Mouse (Mus musculus) regulatory T cell (primary cell): Measurements from ENCODE around the gene Aven.

Experiments used
- in situ Hi-C: fragments of 300-600 bp; cut with MboI, MseI; formaldehyde crosslinking; loops from one replicate; pipeline ENCODE4 v1.15.1; 2025; ENCODE audit warnings: high pct_unique_total_duplicates

Gene Aven

DNA sequence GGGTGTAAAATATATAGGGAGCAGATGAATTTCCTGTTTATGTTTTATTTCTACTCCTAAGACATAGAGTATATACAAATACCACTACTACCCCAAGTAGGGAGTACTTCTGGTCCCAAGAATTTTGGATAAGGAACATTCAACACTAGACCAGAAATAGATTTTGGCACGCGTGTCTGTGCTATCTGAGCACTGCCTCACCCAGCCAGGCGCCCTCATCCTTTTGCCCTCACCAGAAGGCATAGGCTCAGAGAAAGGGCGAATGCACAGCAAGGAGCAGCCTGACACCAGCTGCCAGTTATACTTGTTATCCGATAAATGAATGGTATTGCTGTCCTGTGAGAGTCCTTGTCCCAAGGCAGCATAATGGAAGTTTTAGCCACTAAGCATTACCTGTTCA is 144.4 kb downstream of the Aven start:
- in situ Hi-C loops = no loop called here

DNA sequence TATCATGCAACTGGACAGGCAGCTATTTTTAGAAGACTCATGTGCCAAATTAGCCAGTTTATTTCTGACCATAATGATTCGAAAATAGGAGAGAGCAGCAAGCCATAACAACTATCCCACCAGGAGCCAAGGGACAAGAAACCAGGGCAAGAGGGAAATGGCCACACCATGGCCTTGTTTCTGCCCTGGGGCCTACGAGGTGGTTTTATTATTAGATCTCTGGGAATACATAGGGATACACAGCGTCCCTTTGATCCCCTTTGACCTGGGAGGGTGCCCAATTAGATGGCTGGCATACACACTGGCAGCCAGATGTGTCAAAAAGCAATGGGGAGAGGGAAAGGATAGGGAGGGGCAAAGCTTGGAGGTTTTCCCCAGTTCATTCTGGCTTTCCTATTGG is 161.1 kb downstream of the Aven start:
- in situ Hi-C loops = no loop called here

DNA sequence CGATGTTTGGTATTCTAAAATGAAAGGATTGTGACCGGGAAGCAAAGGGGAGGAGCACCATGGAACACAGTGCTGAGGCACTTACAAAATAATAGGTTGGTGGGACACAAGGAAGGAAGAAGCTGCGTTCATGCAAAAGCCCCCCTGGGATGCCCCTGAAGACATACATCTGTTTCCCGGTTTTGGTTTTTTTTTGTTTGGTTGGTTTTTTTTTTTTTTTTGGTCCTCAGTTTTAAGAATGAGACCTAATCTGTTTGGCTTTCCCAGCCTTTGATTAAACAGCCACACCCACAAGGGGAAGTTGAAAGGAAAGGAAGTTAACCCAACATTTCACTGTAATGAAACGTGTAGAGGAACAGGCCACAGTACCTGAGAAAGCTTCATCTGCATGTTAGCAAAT is 163.4 kb downstream of the Aven start:
- in situ Hi-C loops = no loop called here

DNA sequence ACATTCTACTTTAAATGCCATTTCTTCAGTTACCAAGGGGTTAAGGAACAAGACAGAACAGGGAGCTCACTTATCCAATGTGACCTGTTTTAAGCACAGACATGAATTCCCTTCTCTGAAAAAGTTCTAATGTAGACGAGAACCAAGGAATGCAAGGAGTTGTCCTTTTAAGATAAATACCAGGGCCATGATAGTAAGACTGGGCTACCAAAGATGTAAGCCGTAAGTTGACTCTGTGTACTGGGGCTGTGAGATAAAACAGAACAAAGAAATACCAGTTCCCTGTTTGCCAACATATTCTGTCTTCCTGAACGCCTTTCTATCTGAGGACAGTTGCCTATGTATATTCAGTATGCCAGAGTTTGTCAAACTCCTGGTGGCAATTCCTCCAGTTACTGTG is 176.7 kb downstream of the Aven start:
- in situ Hi-C loops = no loop called here

DNA sequence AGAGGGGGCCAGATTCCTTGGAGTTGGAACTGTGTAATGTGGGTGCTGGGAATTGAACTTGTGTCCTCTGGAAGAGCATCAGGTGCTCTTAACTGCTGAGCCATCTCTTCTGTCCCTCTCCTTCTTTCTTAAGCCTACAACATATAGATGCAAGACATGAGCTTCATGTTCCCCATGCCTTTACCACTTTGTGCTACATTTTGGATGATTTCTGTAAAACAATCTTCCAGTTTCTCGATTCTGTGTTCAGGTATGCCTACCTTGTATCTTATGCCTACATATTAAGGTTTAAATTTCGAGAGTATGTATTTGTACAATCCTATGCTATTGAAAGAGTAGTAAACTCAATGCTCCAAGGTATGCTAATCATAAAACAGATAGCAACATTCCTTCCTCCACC is 183.4 kb downstream of the Aven start:
- in situ Hi-C loops = no loop called here

DNA sequence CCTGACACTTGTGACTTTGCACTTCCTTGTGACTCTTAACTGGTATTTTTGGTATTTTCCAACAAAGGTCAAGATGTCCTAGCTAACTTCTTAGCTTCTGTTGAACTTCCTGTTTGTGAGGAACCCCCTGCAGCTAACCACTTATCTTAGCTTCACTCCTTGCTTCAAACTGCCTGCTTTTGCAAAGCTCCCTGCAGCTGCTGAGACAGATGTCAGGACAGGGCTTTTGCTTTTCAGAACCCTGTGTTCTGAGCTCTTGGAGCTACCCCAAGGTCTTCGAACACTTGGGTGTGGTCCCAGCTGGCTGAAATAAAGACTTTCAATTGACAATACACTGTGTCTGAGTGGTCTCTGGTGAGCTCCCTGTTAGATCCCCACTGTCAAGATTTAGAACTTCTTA is 184.0 kb downstream of the Aven start:
- in situ Hi-C loops = no loop called here

DNA sequence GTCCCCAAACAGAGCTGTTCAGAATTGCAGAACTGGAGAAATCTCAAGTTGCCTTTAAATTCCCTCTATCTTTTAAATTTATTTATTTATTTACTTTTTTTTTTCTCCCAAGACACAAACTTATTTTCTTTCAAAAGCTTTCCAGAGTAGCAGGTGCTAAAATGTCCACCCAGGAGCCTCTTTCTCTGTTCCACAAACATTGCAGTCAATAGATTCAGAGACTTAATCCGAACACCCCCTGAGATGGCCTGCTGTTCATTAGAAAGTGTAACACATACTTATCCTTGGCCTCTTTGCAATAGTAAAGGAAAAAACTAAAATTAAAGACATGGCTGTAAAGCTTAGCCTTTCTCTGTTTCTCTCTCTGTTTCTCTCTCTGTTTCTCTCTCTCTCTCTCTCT is 184.5 kb downstream of the Aven start:
- in situ Hi-C loops = no loop called here

DNA sequence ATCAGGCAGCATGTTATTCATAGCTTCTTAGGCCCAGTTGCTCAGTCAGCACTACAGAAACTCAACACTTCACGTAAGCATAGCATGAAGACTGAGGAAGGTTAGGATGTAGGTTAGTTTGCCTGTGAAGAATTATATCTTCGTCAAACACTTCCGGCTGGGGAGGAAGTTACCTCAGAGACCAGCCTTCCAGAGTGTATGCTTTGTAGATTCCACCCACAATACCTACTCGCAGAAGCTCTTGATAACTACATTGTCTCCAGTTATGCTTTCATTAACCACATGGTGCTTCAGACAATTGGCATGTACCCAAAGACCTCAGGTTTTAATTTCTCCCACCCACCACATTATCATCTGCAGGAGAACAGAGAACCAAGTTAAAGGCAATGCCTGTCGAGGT is 189.1 kb downstream of the Aven start:
- in situ Hi-C loops = no loop called here
